Mouse (Mus musculus) bone marrow, adult 2 months (tissue): Measurements from ENCODE around the gene Acox1.

Experiments used
- CTCF ChIP-seq: fragments of 200-500 bp; IDR thresholded peaks from 2 replicates; pipeline ENCODE4 v1.5.1; 2011; ENCODE audit warnings: low read length, control low read depth; ENCODE audit not compliant: control insufficient read depth, insufficient read depth
- POLR2A ChIP-seq: fragments of 200-500 bp; IDR thresholded peaks from 2 replicates; pipeline ENCODE4 v1.6.1; 2011; ENCODE audit warnings: low read depth, mild to moderate bottlenecking, control low read depth, low read length, borderline replicate concordance; ENCODE audit not compliant: control insufficient read depth

GRCm38 (mm10) chr11:116163002-116163401 is 35.8 kb downstream of the Acox1 start:
- no peak for TF ChIP-seq POLR2A
- TF ChIP-seq CTCF: no peak
